Mouse (Mus musculus): ENCODE measurements at regions not wholly inside any gene's neighbourhood (a gene's known extent, or its start where the extent isn't known, plus 50 kb on each side); places are given as distances from the start of the nearest gene placed in this dataset.

- POLR2A ChIA-PET = interaction anchor here in 1 of 4 experiments (0.7 kb wide), 1 partner anchor 1210 kb away, joined by 6 read pairs; no protein-coding TSS in a partner anchor
- CTCF ChIA-PET = interaction anchor here in 1 of 4 experiments (0.6 kb wide), 1 partner anchor 319 kb away, joined by 5 read pairs; no protein-coding TSS in a partner anchor
Observed at GRCm38 (mm10) chr3:66878336-66878735, 102.9 kb upstream of the Rsrc1 start.

- ChIA-PET CTCF (no interaction called here), POLR2A (no interaction called here)
Observed at GRCm38 (mm10) chr3:66882697-66883096, 98.5 kb upstream of the Rsrc1 start.

- ChIA-PET POLR2A (no interaction called here), CTCF (no interaction called here)
Observed at GRCm38 (mm10) chr3:66895731-66896130, 85.5 kb upstream of the Rsrc1 start.
